Mouse (Mus musculus) cerebellum, adult 9-11 months (tissue): ENCODE measurements around the gene Ankrd2.

ENCODE experiments used
- DNase-seq: peaks from one replicate; pipeline ENCODE4 v3.0.0; 2022

Gene Ankrd2

GRCm38 (mm10) chr19:42035456-42036248, at the start of gene Ankrd2:
TSS of gene Ankrd2 (plus strand) at chr19:42036000.
- peak; percentile 95 for DNase-seq

- DNase-seq = peak; percentile 3
These were observed 48.6 kb upstream of the Ankrd2 start for GRCm38 (mm10) chr19:41987206-41987605.

- DNase-seq = peak; percentile 1
These were observed 46.0 kb upstream of the Ankrd2 start for GRCm38 (mm10) chr19:41989810-41990209.

GRCm38 (mm10) chr19:41991926-41992477, 43.8 kb upstream of the Ankrd2 start:
- no peak for DNase-seq

- DNase-seq = no peak
These were observed 42.8 kb upstream of the Ankrd2 start for GRCm38 (mm10) chr19:41992971-41993370.

GRCm38 (mm10) chr19:41993484-41993883, 42.3 kb upstream of the Ankrd2 start:
- no peak for DNase-seq

GRCm38 (mm10) chr19:41994023-41994422, 41.8 kb upstream of the Ankrd2 start:
- no peak for DNase-seq

- DNase-seq = no peak
These were observed 40.3 kb upstream of the Ankrd2 start for GRCm38 (mm10) chr19:41995483-41995882.

GRCm38 (mm10) chr19:41997090-41997489, 38.7 kb upstream of the Ankrd2 start:
- DNase-seq = no peak

GRCm38 (mm10) chr19:41998770-41999548, 36.8 kb upstream of the Ankrd2 start:
- no peak for DNase-seq

GRCm38 (mm10) chr19:41999688-42000283, 36.0 kb upstream of the Ankrd2 start:
- no peak for DNase-seq

- DNase-seq = no peak
These were observed 35.3 kb upstream of the Ankrd2 start for GRCm38 (mm10) chr19:42000446-42000958.

GRCm38 (mm10) chr19:42001253-42001980, 34.4 kb upstream of the Ankrd2 start:
- no peak for DNase-seq

GRCm38 (mm10) chr19:42004258-42004657, 31.5 kb upstream of the Ankrd2 start:
- DNase-seq = no peak

GRCm38 (mm10) chr19:42005616-42006015, 30.2 kb upstream of the Ankrd2 start:
- no peak for DNase-seq

GRCm38 (mm10) chr19:42006568-42006967, 29.2 kb upstream of the Ankrd2 start:
- DNase-seq = no peak

- no peak for DNase-seq
These were observed 27.2 kb upstream of the Ankrd2 start for GRCm38 (mm10) chr19:42008586-42008985.

- DNase-seq = no peak
These were observed 26.7 kb upstream of the Ankrd2 start for GRCm38 (mm10) chr19:42009067-42009466.

GRCm38 (mm10) chr19:42010436-42010835, 25.4 kb upstream of the Ankrd2 start:
- DNase-seq = no peak

- no peak for DNase-seq
These were observed 24.7 kb upstream of the Ankrd2 start for GRCm38 (mm10) chr19:42011123-42011522.

- no peak for DNase-seq
These were observed 21.5 kb upstream of the Ankrd2 start for GRCm38 (mm10) chr19:42014231-42014825.

- no peak for DNase-seq
These were observed 20.8 kb upstream of the Ankrd2 start for GRCm38 (mm10) chr19:42015001-42015400.
